Mouse (Mus musculus) liver, embryonic 14.5 days (tissue): ENCODE results near the gene Ywhae.

Experiments
- CTCF ChIP-seq: IDR thresholded peaks from 2 replicates; pipeline ENCODE4 v1.5.1; 2016; ENCODE audit warnings: antibody characterized with exemption, low read depth, control low read depth
- EP300 ChIP-seq: IDR thresholded peaks from 2 replicates; pipeline ENCODE4 v1.6.1; 2016; ENCODE audit warnings: antibody characterized with exemption, low read depth

GRCm38 (mm10) chr11:75813085-75813484, 80.4 kb downstream of the Ywhae start:
- TF ChIP-seq CTCF, result no peak
- no peak for TF ChIP-seq EP300
